Mouse (Mus musculus) MN1 (cell line): ENCODE results near the gene Stub1.
A peak's percentile ranks its signal among the peaks of the same experiment; 100 is the strongest.

ENCODE experiments used
- DNase-seq: peaks from one replicate; pipeline ENCODE4 v3.0.0-alpha.2; 2016; ENCODE audit warnings: low spot score

The Stub1 gene

GRCm38 (mm10) chr17:25837076-25837410 is 3.8 kb upstream of the Stub1 start, which contains the start of gene Rhbdl1:
Gene Rhbdl1 (minus strand): TSS chr17:25837295.
- DNase-seq, result no peak

GRCm38 (mm10) chr17:25836397-25837075 is 3.3 kb upstream of the Stub1 start:
- no peak for DNase-seq

GRCm38 (mm10) chr17:25835816-25836215 is 2.6 kb upstream of the Stub1 start:
- DNase-seq, result no peak

GRCm38 (mm10) chr17:25835301-25835700 is 2.1 kb upstream of the Stub1 start:
- no peak for DNase-seq

GRCm38 (mm10) chr17:25834595-25835222 is 1.5 kb upstream of the Stub1 start:
- DNase-seq, result no peak

GRCm38 (mm10) chr17:25833961-25834594 is 874 bp upstream of the Stub1 start:
- no peak for DNase-seq

- peak; percentile 99 for DNase-seq
Observed at GRCm38 (mm10) chr17:25832436-25833290, 541 bp downstream of the Stub1 start.

- DNase-seq, result peak; percentile 68
Observed at GRCm38 (mm10) chr17:25831451-25832281, 1.5 kb downstream of the Stub1 start.

- DNase-seq, result no peak
Observed at GRCm38 (mm10) chr17:25830806-25831431, 2.3 kb downstream of the Stub1 start.

- DNase-seq, result no peak
Observed at GRCm38 (mm10) chr17:25830200-25830753, 2.9 kb downstream of the Stub1 start.

GRCm38 (mm10) chr17:25829558-25830017 is 3.6 kb downstream of the Stub1 start:
- DNase-seq, result no peak

- no peak for DNase-seq
Observed at GRCm38 (mm10) chr17:25828712-25829557, 4.3 kb downstream of the Stub1 start, which contains the start of gene Jmjd8. Gene Jmjd8 (plus strand): TSS chr17:25828867.

GRCm38 (mm10) chr17:25828223-25828594 is 5.0 kb downstream of the Stub1 start:
- DNase-seq, result no peak

- no peak for DNase-seq
Observed at GRCm38 (mm10) chr17:25827546-25828222, 5.5 kb downstream of the Stub1 start.

GRCm38 (mm10) chr17:25827011-25827410 is 6.2 kb downstream of the Stub1 start:
- DNase-seq, result no peak

GRCm38 (mm10) chr17:25825984-25826570 is 7.1 kb downstream of the Stub1 start:
- DNase-seq, result no peak

- DNase-seq, result no peak
Observed at GRCm38 (mm10) chr17:25825311-25825710, 7.9 kb downstream of the Stub1 start.

GRCm38 (mm10) chr17:25824362-25825142 is 8.7 kb downstream of the Stub1 start:
- no peak for DNase-seq
